Mouse (Mus musculus) urinary bladder, postnatal 4 days (tissue): ENCODE data around the gene Fxyd1.

Experiments used
- DNase-seq, 2 experiments: peaks; one replicate each; pipeline ENCODE4 v3.0.0; 2021 to 2022; ENCODE audit warnings: low spot score in 2 of 2

Gene Fxyd1

GRCm38 (mm10) chr7:31052636-31053434 is 4.2 kb downstream of the Fxyd1 start:
- DNase-seq, result no peak

GRCm38 (mm10) chr7:31052251-31052635 is 4.8 kb downstream of the Fxyd1 start:
- no peak for DNase-seq

GRCm38 (mm10) chr7:31051321-31052021 is 5.5 kb downstream of the Fxyd1 start, which contains the start of gene Fxyd7:
Fxyd7 (minus strand) TSS chr7:31051467.
- DNase-seq, result no peak

GRCm38 (mm10) chr7:31050921-31051320 is 6.1 kb downstream of the Fxyd1 start:
- DNase-seq, result no peak

- no peak for DNase-seq
Observed at GRCm38 (mm10) chr7:31050487-31050886, 6.5 kb downstream of the Fxyd1 start.

- DNase-seq, result no peak
Observed at GRCm38 (mm10) chr7:31049846-31050281, 7.1 kb downstream of the Fxyd1 start.

GRCm38 (mm10) chr7:31049135-31049845 is 7.7 kb downstream of the Fxyd1 start:
- DNase-seq, result no peak

- DNase-seq, result no peak
Observed at GRCm38 (mm10) chr7:31042431-31042910, 14.5 kb downstream of the Fxyd1 start, which contains the start of gene Fxyd5. Fxyd5 (minus strand) TSS chr7:31042481.

GRCm38 (mm10) chr7:31041662-31042315 is 15.2 kb downstream of the Fxyd1 start:
- DNase-seq, result peak in 1 of 2 experiments; percentile 44

- no peak for DNase-seq
Observed at GRCm38 (mm10) chr7:31041023-31041407, 16.0 kb downstream of the Fxyd1 start.

- no peak for DNase-seq
Observed at GRCm38 (mm10) chr7:31040281-31041022, 16.5 kb downstream of the Fxyd1 start.

GRCm38 (mm10) chr7:31039011-31039410 is 18.0 kb downstream of the Fxyd1 start:
- no peak for DNase-seq

GRCm38 (mm10) chr7:31037675-31038074 is 19.3 kb downstream of the Fxyd1 start:
- no peak for DNase-seq

GRCm38 (mm10) chr7:31036917-31037316 is 20.1 kb downstream of the Fxyd1 start:
- no peak for DNase-seq

GRCm38 (mm10) chr7:31035291-31035690 is 21.7 kb downstream of the Fxyd1 start:
- no peak for DNase-seq

- DNase-seq, result no peak
Observed at GRCm38 (mm10) chr7:31034789-31035188, 22.2 kb downstream of the Fxyd1 start.

GRCm38 (mm10) chr7:31033409-31034165 is 23.4 kb downstream of the Fxyd1 start:
- DNase-seq, result no peak

- no peak for DNase-seq
Observed at GRCm38 (mm10) chr7:31031731-31032130, 25.3 kb downstream of the Fxyd1 start.

GRCm38 (mm10) chr7:31030717-31031116 is 26.3 kb downstream of the Fxyd1 start:
- DNase-seq, result no peak

GRCm38 (mm10) chr7:31028609-31029008 is 28.4 kb downstream of the Fxyd1 start:
- DNase-seq, result no peak
